Mouse (Mus musculus) spleen, embryonic (tissue): ENCODE measurements around the gene Nfya.

Source experiments
- CTCF ChIA-PET: fragments of 350-600 bp; sonication (Branson Sonifier 250); formaldehyde crosslinking; loops from one replicate; lab custom pipeline; 2022; lab: Charles Lee

The Nfya gene

GRCm38 (mm10) chr17:48409380-48410298 is at the start of gene Nfya, which contains the start of gene Oard1:
Nfya (minus strand) TSS chr17:48409906.
Oard1 (plus strand) TSS chr17:48410014.
- CTCF ChIA-PET: no interaction called here

- CTCF ChIA-PET: no interaction called here
These were observed 48.4 kb upstream of the Nfya start for GRCm38 (mm10) chr17:48457971-48458653.

GRCm38 (mm10) chr17:48455955-48456354 is 46.2 kb upstream of the Nfya start:
- CTCF ChIA-PET: no interaction called here

- CTCF ChIA-PET: no interaction called here
These were observed 45.0 kb upstream of the Nfya start, which contains the start of gene Unc5cl for GRCm38 (mm10) chr17:48454688-48455087. Unc5cl (plus strand) TSS chr17:48454901.

GRCm38 (mm10) chr17:48454190-48454589 is 44.5 kb upstream of the Nfya start:
- CTCF ChIA-PET: no interaction called here

GRCm38 (mm10) chr17:48453489-48453888 is 43.8 kb upstream of the Nfya start:
- CTCF ChIA-PET: no interaction called here

- CTCF ChIA-PET: interaction anchor here (0.6 to 0.7 kb wide), 2 partner anchors 11 to 12 kb away, joined by 3 read pairs; no protein-coding TSS in a partner anchor
These were observed 42.2 kb upstream of the Nfya start for GRCm38 (mm10) chr17:48451753-48452444.

GRCm38 (mm10) chr17:48451353-48451675 is 41.6 kb upstream of the Nfya start, which contains the start of gene Tspo2:
Tspo2 (minus strand) TSS chr17:48451522.
- CTCF ChIA-PET: no interaction called here

- CTCF ChIA-PET: interaction anchor here (0.7 kb wide), 1 partner anchor 178 kb away, joined by 3 read pairs; no protein-coding TSS in a partner anchor
These were observed 41.1 kb upstream of the Nfya start for GRCm38 (mm10) chr17:48450666-48451352.

- CTCF ChIA-PET: no interaction called here
These were observed 38.0 kb upstream of the Nfya start for GRCm38 (mm10) chr17:48447675-48448074.

GRCm38 (mm10) chr17:48443542-48444145 is 33.9 kb upstream of the Nfya start:
- CTCF ChIA-PET: interaction anchor here (0.7 kb wide), 1 partner anchor 161 kb away, joined by 7 read pairs; no protein-coding TSS in a partner anchor

GRCm38 (mm10) chr17:48442745-48443457 is 33.2 kb upstream of the Nfya start:
- CTCF ChIA-PET: interaction anchor here (0.7 kb wide), 1 partner anchor 160 kb away, joined by 7 read pairs; no protein-coding TSS in a partner anchor

GRCm38 (mm10) chr17:48437421-48437911 is 27.8 kb upstream of the Nfya start:
- CTCF ChIA-PET: no interaction called here

- CTCF ChIA-PET: no interaction called here
These were observed 26.8 kb upstream of the Nfya start for GRCm38 (mm10) chr17:48436487-48436886.

- CTCF ChIA-PET: no interaction called here
These were observed 24.8 kb upstream of the Nfya start for GRCm38 (mm10) chr17:48434479-48434878.

GRCm38 (mm10) chr17:48433689-48434330 is 24.1 kb upstream of the Nfya start:
- CTCF ChIA-PET: no interaction called here

GRCm38 (mm10) chr17:48433006-48433655 is 23.4 kb upstream of the Nfya start:
- CTCF ChIA-PET: no interaction called here

- CTCF ChIA-PET: no interaction called here
These were observed 22.7 kb upstream of the Nfya start, which contains the start of gene Apobec2 for GRCm38 (mm10) chr17:48432158-48432980. Apobec2 (minus strand) TSS chr17:48432930.
